Mouse (Mus musculus) telencephalon, adult 2 months (tissue): ENCODE measurements around the gene Sorcs3.

Source experiments
- DNase-seq: peaks from one replicate; pipeline ENCODE4 v3.0.0-alpha.2; 2011; ENCODE audit warnings: low read depth, low spot score

Sorcs3 gene

DNA sequence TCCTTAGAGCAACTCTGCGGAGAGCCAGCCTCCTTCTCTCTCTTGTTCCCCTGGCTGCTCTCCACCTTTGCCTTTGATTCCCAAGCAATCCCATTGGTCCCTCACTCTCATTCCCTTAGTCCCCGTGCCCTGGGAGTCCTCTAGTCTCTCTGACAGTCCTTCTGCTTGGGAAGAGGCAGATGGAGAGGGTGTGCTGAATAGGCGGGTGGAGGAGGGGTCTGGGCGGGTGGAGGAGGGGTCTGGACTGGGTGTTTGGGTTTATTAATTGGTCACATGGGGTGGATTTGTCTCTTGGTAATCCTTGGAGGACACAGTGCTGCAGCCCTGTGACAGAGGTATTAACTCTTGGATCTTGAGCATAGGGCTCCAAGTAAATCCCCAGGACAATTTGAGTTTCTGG is 77.4 kb downstream of the Sorcs3 start:
- no peak for DNase-seq

- peak; percentile 48 for DNase-seq
These were observed 79.9 kb downstream of the Sorcs3 start for GRCm38 (mm10) chr19:48285602-48286225.

- no peak for DNase-seq
These were observed 88.4 kb downstream of the Sorcs3 start for GRCm38 (mm10) chr19:48294251-48294650.

DNA sequence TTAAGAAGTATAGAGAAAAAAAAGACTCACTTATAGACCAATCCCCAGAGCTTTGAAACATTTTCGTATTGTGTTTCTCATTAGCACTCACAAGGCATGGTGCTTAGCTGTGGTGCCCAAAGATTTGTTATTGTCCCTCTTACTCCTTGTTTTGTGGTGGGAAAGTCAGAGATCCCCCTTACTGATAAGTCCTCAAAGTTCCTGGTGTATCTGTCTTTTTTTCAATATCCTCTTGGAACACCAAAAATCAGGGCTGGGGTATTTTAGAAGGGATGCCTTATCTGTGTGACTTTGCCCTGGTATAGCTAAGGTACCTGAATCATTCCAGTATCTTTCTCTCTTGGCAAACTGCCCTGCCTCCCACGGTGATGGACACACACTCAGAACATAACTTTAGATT is 92.6 kb downstream of the Sorcs3 start:
- DNase-seq = no peak

- no peak for DNase-seq
These were observed 94.8 kb downstream of the Sorcs3 start for GRCm38 (mm10) chr19:48300440-48301231.

GRCm38 (mm10) chr19:48301300-48301699 is 95.5 kb downstream of the Sorcs3 start:
- DNase-seq = no peak

DNA sequence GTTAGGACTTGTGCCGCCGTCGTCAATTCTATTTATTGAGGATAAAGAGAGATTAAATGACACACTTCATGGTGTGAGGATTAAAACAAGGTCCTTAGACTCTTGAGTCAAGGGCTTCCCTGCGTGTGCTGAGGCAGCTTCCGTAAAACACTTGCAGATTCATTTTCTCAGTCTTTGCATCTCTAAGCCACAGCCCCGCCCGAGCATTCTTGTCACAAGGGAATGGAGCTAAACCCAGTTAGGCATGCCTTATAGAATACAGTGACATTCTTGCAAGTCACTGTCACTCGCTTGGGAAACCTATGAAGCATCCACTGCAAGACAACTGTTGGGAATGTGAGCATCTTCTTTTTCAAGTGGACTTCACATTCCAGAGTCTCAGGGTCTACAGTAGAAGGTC is 102.5 kb downstream of the Sorcs3 start:
- DNase-seq = no peak

- no peak for DNase-seq
These were observed 103.9 kb downstream of the Sorcs3 start for GRCm38 (mm10) chr19:48309531-48310337.

DNA sequence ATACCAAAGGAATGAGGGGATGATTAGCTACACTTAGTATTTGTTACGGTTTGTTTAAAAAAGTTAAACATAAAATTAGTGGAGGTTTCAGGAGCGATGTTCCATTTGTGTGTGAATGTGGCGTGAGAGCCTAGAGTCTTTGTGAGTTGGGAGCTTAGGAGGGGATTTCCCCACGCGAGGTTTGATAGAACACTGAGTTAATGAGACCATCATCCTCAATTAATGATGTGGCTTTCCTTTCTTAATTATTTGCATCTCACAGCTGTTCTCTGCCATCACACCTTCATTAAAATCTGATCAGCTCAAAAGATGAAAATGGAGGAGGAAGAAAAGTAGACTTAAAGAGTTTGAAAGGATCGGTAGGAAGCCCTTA is 104.5 kb downstream of the Sorcs3 start:
- no peak for DNase-seq

- DNase-seq = no peak
These were observed 108.0 kb downstream of the Sorcs3 start for GRCm38 (mm10) chr19:48313776-48314175.

DNA sequence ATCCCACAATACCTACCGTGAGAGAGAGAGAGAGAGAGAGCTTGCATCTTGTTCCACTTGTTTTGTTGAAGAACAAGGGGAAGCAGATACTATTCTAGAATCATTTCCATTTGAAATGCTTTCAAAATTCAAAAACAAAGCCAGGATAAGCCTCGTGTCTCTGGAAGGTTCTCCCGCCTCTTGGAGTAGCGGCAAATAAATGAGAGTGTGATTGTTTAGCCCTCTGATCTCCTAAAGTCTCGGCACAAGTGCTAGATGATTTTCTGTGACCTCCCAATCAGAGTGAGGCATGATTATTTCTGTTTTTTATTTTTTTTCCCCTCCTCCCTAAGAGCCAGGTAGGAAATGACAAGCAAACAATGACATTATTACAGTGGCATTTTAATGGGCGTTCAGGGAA is 121.3 kb downstream of the Sorcs3 start:
- DNase-seq = no peak

GRCm38 (mm10) chr19:48328171-48328570 is 122.3 kb downstream of the Sorcs3 start:
- DNase-seq = no peak

DNA sequence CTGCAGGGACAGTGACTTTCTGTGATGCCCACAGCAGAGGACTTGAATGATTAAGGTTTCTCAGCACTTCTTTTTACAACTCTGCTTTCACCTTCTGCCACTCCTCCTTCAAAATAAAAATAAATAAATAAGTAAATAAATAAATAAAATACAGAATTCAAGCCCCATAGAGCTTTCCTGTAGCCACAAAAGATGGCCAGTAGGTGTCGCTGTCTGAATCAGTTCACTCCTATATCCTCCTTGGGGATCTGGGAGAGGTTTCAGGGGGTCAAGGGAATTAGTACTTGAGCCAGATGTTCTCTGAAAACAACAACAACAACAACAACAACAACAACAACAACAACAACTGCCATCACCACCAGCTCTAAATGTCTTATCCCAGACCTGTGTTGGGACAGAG is 125.8 kb downstream of the Sorcs3 start:
- DNase-seq = no peak

DNA sequence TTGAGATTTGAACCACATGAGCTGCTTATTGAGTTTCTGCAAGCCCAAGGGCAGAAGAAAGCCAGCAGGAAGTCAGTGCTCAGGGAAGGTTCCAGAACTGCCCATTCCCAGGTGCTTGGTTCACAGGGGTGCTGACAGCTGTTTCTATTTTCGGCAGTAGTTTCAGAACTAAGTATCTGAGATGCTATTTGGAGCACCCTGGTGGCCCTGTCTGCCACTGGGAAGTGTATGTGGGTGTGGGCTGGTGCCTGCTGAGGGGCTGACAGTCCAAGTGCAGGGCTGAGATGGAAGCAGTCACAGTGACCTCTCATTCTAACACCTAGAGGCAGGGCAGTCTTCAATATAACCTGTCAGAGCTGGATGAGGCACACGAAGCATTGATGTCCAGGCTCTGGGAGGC is 127.3 kb downstream of the Sorcs3 start:
- no peak for DNase-seq

DNA sequence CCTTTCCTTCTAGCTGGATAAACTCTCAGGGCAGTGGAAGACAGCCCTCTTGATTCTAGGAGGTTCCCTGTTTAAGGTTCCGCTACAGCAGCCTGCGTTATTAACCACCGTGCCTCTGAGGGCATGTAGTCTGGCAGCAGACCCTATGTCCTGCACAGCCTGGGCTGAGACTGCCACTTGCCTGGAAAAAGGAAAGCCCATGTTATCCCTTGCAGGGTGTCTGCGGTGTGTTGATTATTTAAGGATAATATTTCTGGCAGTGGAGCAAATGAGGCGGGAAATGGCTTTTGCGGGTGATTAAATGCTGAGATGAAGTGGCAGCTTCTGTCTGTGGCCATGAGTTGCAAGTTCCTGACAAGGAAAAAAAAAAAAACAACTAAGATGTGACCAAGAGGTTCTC is 131.6 kb downstream of the Sorcs3 start:
- no peak for DNase-seq

DNA sequence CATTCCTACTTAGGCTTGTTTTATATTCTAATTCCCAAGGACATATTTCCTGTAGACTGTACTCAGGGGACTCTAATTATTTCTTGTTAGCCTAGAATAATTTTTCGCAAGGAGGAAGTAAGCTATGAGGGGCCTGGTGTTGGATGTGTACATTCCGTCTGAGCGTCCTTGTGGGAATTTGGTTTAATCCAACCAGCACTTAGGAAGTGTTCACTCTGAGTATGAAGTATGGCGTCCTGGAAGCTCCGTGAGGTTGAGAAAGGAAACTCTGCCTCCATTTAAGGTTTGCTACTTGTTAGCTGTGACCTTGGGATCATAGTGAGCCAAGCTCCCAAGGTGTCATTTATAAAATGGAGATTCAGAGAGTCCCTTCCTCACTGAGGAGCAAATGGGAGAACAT is 132.3 kb downstream of the Sorcs3 start:
- no peak for DNase-seq

- DNase-seq = no peak
These were observed 136.9 kb downstream of the Sorcs3 start for GRCm38 (mm10) chr19:48342770-48343169.

GRCm38 (mm10) chr19:48343442-48343841 is 137.6 kb downstream of the Sorcs3 start:
- no peak for DNase-seq

- DNase-seq = no peak
These were observed 141.3 kb downstream of the Sorcs3 start for GRCm38 (mm10) chr19:48347116-48347515.

- no peak for DNase-seq
These were observed 151.0 kb downstream of the Sorcs3 start for GRCm38 (mm10) chr19:48356806-48357205.

- no peak for DNase-seq
These were observed 156.3 kb downstream of the Sorcs3 start for GRCm38 (mm10) chr19:48362167-48362566.

- peak; percentile 64 for DNase-seq
These were observed 162.2 kb downstream of the Sorcs3 start for GRCm38 (mm10) chr19:48368056-48368455.

- DNase-seq = no peak
These were observed 166.0 kb downstream of the Sorcs3 start for GRCm38 (mm10) chr19:48371787-48372186.
